Mouse (Mus musculus) mesoderm, embryonic 11.5 days (tissue): Measurements from ENCODE around the gene Gm11639.
"Not testable (repeated sequence)": the region's sequence is repeated elsewhere in the genome, so short reads cannot be mapped to it uniquely, and the experiment has no call there.

ENCODE experiments used
- DNase-seq: peaks from one replicate; pipeline ENCODE4 v3.0.0-alpha.2; 2012; ENCODE audit warnings: low read depth, low spot score

Gm11639 gene

DNA sequence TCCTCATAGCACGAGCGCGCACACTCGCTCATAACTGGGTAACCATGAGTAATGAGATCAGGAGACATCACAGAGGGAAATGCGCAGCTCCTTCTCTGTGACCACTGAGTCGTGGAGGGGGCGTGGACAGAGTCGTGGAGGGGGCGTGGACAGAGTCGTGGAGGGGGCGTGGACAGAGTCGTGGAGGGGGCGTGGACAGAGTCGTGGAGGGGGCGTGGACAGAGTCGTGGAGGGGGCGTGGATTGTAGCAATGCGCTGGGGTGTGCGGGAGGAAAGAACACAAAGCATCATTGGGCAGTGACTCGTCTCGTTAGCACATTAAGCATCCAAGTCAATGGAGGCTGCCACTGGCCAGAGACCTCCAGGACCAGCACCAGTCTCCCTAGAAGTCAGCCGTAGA, 426.9 kb downstream of the Gm11639 start:
- not testable (repeated sequence) for DNase-seq

- DNase-seq: no peak
Measured at GRCm38 (mm10) chr11:105117814-105118213, 432.3 kb downstream of the Gm11639 start.

DNA sequence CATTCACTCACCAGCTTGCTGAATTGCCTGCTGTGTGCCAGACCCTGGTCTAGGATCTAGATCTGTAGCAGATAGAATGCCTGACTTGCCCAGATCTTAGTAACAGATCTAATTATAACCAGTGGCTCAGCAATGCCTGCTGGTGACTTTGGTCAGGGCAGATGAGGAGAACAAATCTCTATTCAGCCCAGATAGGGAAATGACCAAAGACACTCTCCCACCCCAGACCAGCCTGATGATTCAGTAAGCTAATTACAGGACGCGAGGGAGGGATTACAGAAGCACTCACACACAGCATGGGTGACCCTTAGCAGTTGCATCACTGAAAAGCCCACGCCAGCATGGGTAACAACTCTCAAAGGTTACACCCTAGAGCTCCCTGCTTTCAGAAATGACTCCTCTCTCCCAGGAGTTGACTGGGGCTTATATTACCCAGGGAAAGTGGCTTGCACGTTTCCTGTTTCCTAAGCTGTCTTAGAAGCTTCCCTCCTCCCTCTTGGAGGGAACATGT, 435.1 kb downstream of the Gm11639 start:
- DNase-seq: no peak

DNA sequence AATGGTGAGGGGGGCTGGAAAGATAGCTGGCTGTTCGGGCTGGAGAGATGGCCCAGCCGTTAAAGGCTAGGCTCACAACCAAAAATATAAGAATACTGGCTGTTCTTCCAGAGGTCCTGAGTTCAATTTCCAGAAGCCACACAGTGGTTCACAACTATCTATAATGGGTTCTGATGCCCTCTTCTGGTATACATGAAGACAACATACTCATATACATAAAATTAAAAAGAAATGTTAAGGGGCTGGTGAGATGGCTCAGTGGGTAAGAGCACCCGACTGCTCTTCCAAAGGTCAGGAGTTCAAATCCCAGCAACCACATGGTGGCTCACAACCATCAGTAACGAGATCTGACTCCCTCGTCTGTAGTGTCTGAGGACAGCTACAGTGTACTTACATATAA, 436.3 kb downstream of the Gm11639 start:
- not testable (repeated sequence) for DNase-seq

DNA sequence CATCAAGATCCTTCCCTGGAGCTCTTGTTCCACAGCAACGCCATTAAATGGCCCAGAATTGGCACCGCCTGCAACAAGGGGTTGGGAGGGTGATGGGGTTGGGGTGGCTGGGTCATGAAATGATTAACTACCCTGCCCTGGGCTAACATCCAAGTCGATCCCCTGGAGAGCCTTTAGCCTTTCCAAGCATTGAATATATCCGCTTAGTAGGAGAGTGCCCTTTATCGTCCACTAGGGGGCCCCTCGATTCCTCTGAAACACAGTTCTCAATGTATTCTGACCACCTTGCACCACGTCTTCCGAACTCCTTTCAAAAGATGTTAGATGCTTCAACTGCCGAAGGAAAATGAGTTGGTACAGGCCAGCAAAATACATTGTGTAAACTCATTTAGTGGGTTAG, 438.5 kb downstream of the Gm11639 start:
- DNase-seq: peak; percentile 84

GRCm38 (mm10) chr11:105125735-105126519, 440.4 kb downstream of the Gm11639 start, which contains the start of gene Mettl2:
TSS of gene Mettl2 (plus strand) at chr11:105126425.
- peak; percentile 94 for DNase-seq

GRCm38 (mm10) chr11:105126520-105127029, 441.1 kb downstream of the Gm11639 start:
- no peak for DNase-seq

DNA sequence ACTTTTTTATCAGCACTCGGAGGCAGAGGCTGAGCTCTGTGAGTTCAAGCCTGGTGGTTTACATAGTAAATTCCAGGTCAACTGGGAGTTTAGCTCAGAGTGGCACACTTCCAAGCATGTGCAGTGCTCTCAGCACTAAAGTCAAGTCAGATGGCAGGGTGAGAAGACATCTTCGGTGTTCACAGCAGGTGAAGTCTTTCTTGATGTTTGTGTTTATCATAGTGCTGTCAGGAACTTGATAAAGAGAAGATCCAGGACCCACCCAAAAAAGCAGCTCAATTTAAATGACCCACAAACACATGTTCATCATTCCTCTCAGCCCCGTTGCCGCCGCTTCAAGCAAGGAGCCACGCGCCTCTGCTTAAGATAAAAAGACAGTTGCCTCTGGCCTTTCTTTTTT, 450.2 kb downstream of the Gm11639 start:
- no peak for DNase-seq

GRCm38 (mm10) chr11:105137255-105137654, 451.7 kb downstream of the Gm11639 start:
- DNase-seq: not testable (repeated sequence)

- DNase-seq: not testable (repeated sequence)
Measured at GRCm38 (mm10) chr11:105140512-105140911, 455.0 kb downstream of the Gm11639 start.

DNA sequence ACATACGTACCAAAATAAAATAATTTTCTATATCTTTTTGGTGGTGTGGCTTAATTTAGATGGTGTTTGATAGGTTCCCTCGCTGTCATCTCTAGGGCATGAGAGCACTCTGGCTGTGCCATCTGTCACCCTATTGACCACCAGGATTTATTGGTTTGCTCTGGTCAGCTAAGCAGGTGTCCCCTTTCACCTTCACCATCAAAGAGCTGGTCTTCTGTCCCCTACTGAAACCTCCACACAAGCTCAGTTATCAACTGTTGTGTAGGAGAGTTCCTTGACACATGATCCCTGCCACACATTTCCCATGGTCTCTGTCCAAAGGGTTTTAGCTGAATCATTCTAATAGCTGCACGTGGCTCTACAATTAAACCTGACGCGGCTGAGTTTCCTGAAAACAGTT, 455.6 kb downstream of the Gm11639 start:
- DNase-seq: no peak

- no peak for DNase-seq
Measured at GRCm38 (mm10) chr11:105143564-105143963, 458.1 kb downstream of the Gm11639 start.

DNA sequence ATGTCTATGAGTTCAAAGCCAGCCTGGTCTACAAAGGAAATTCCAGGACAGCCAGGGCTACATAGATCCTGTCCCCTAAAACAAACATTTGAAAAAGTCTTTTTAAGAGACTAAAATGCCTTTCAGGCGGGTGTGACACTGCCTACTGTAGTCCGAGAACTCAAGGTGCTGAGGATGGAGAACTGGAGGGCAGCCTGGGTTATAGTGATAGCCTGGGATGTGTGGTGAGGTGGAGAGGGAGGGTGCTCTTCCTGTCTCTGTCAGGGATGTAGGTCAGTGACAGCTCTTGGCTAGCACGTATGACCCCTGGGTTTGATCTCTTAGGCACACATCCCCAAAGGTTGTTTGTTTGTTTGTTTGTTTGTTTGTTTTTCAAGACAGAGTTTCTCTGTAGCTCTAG, 458.6 kb downstream of the Gm11639 start:
- no peak for DNase-seq

DNA sequence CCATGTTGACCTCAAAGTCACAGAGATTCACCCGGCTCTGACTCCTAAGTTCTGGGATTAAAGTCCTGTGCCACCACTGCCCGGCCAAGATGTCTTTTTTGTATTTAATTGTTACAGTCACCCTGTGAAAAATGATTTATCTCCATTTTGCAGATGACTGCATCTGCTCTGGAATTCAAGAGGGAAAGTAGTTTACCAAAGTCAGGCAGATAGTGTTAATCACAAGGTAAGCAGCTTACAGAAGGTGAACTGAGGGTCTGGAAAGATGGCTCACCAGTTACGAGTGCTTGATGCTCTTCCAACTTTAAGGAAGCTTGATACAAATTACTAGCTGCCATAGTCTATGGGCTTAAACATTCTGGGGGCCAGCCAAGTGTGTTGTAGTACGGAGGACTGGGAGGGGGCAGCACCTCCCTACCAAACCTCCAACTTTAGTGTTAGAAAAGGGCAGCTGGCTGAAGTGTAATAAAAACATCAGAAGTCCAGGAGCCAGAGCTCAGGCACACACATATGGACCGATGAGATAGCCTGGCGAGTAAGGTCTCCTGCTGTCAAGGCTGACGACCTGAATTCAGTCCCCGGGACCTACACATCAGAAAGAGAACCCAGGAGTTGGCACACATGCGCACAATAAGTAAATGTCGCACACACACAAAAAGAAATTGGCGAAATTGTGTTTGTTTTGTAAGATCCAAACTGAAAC, 459.2 kb downstream of the Gm11639 start:
- DNase-seq: no peak

DNA sequence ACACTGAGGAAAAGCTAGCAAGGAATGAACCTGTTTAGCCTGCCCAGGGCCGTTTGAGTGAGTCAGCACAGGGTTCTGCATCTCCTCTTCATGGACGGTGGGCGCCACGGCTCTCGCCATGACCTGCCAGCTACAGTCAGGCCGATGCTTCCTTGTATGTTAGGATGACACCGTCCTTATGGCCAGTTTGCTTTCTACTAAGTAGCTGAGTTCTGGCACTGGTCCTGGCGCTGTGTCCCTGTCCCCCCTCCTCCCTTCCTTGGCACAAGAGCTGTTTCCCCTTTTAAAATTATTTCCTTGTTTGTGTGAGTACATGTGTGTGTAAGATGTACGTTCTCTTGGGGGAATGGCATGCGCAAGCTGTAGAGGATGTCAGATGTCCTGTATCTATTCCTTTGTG, 459.7 kb downstream of the Gm11639 start:
- no peak for DNase-seq

GRCm38 (mm10) chr11:105146593-105146992, 461.1 kb downstream of the Gm11639 start, which contains the start of gene Gm10842:
TSS of gene Gm10842 (plus strand) at chr11:105146893.
- no peak for DNase-seq

DNA sequence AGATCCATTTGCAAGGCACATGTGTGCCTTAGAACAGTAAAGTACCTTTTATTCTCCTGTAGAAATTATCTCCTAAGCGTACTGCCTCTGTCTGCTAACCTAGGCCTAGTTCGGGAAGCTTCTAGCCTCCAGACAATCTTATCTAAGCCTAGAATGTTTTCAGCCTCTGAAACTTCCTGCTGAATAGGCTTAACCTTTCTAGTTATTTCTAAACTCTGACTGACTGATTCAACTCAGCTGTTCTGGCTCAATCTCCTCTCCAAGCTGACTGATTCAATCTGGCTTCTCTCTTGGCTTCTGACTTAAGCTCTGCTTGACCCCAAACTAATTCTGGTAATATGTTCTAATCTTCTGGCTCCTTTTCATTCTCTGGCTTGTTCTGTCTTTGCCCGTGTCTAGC, 463.8 kb downstream of the Gm11639 start:
- DNase-seq: no peak

GRCm38 (mm10) chr11:105149766-105150165, 464.3 kb downstream of the Gm11639 start:
- no peak for DNase-seq

DNA sequence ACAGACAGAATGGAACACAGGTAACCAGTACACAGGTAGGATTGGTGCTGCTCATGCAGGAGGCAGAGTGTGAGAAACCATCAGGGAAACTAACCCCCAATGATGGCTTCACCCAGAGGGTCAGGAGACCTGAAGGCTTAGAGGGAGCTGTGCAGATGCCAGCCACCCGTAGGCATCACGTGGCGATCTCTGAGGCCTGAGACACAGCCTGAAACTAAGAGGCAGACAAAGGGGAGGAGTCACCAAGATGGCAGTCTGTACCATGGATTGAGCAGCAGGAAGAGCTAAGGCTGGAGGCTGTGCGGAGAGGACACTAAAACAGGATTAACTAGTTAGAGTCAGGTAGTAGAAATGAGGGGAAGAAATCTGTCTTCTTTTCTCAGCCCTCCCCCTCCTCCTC, 465.2 kb downstream of the Gm11639 start:
- DNase-seq: no peak

DNA sequence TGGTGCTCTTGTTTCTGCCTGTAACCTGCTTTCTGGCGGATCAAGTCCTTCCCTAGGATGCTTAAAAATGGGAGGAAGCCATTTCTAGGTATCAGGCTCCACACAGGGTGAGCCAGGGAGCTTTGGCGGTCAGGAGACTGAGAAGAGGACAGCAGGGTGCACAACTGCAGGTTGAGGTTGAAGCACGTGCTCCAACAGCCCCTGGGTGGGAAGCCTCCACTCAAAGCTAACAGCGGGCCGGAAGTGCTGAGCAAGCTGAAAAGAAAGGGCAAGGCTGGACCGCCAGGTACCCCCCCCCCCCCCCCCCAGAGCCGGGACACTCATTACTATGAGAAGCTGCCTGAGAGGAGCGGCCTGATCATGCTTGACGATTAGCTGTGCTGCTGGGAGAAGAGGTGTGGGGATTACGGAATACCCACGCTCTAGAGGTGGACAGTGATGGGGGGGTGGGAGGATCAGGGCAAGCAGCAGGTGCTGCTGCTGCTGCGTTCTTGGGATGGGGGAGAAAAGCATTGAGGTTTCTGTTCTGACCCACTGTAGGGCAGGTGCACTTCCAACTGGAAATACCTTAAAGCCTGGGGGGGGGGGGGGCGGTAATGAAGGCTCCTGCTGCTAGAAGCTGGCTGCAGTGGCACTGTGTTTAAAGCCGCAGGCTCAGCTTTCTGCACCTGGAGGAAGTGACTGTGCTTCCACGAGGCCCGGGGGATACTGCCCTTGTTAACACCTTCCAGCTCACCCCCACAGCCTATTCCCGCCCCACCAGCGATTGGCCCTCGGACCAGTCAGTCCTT, 465.9 kb downstream of the Gm11639 start:
- DNase-seq: no peak

- DNase-seq: no peak
Measured at GRCm38 (mm10) chr11:105152017-105152300, 466.5 kb downstream of the Gm11639 start.

- DNase-seq: no peak
Measured at GRCm38 (mm10) chr11:105152357-105152899, 466.9 kb downstream of the Gm11639 start.
